Mouse (Mus musculus) neural tube, embryonic 15.5 days (tissue): ENCODE measurements around the gene Rangrf. TPM values are rescaled to one million over a fixed set of nuclear protein-coding genes. Genes with fewer than 3 reads are reported as not detected.
"Not testable (repeated sequence)": the region's sequence is repeated elsewhere in the genome, so short reads cannot be mapped to it uniquely, and the experiment has no call there.

Source experiments
- ATAC-seq: fragments of 200-750 bp; cut with Nextera tagmentation; 2 replicates; pipeline ENCODE4 v1.8.0; 2017; ENCODE audit warnings: mild to moderate bottlenecking, moderate TSS enrichment, moderate library complexity; ENCODE audit not compliant: low FRiP score
- H3K27ac ChIP-seq: fragments of 300-500 bp; sonication (generic); replicated peaks from 2 replicates; pipeline ENCODE4 v1.5.1; 2015; ENCODE audit warnings: mild to moderate bottlenecking, inconsistent platforms
- H3K27me3 ChIP-seq: fragments of 300-500 bp; sonication (generic); replicated peaks from 2 replicates; pipeline ENCODE4 v1.6.1; 2015; ENCODE audit warnings: inconsistent platforms
- H3K36me3 ChIP-seq: fragments of 300-500 bp; sonication (generic); 2 replicates; pipeline ENCODE4 v1.6.1; 2015; ENCODE audit warnings: inconsistent platforms
- H3K4me1 ChIP-seq: fragments of 300-500 bp; sonication (generic); 2 replicates; pipeline ENCODE4 v1.6.1; 2015; ENCODE audit warnings: inconsistent platforms
- H3K4me2 ChIP-seq: fragments of 300-500 bp; sonication (generic); 2 replicates; pipeline ENCODE4 v1.6.1; 2015; ENCODE audit warnings: inconsistent platforms, mild to moderate bottlenecking, moderate library complexity
- H3K4me3 ChIP-seq: fragments of 300-500 bp; sonication (generic); replicated peaks from 2 replicates; pipeline ENCODE4 v1.5.1; 2015; ENCODE audit warnings: mild to moderate bottlenecking, inconsistent platforms
- H3K9ac ChIP-seq: fragments of 300-500 bp; sonication (generic); replicated peaks from 2 replicates; pipeline ENCODE4 v1.6.1; 2015; ENCODE audit warnings: mild to moderate bottlenecking, inconsistent platforms
- H3K9me3 ChIP-seq: fragments of 300-500 bp; sonication (generic); replicated peaks from 2 replicates; pipeline ENCODE4 v1.6.1; 2016; ENCODE audit warnings: inconsistent platforms
- WGBS: fragments of 180-500 bp; shearing (Covaris S2); methylation state at CpG from one replicate; pipeline ENCODE4 v1.1.7; 2015; ENCODE audit warnings: mixed read lengths; 5-methylcytosine and 5-hydroxymethylcytosine counted together
- microRNA-seq: library from miRNA; unstranded; fragments of <30 nt; microRNA quantifications from one replicate; pipeline ENCODE4, GENCODE M21; 2017
- polyA plus RNA-seq: library from polyadenylated mRNA; unstranded; fragments of >200 nt; fragmentation: Nextera tagmentation; extraction: Ambion mirVana; gene quantifications from 2 replicates; pipeline ENCODE4 v1.2.1, GENCODE M21; 2015

The Rangrf gene
- polyA plus RNA-seq, 1 experiment from 2014 or later, result 33.9 TPM

DNA sequence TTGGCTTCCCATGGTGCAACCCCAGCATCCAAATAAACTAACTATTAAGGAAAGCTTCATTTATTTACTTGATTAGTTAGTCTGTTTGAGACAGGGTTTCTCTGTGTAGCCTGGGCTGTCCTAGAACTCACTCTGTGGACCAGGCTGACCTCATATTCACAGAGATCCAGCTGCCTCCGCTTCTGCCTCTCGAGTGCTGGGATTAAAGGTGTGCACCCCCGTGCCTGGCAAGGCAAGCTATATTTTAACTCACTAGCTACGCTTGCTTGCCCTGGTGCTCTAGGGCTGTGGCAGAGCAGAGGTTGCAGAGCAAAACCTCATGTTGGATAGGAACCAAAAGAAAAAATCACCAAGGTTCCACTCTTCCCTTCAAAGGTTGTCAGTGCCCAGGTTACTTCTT is 34.5 kb downstream of the Rangrf start:
- no peak for ATAC-seq
- WGBS, result 50% methylated on average over 4 of the region's 4 CpGs
- peaks cover 20% of the 10 kb centered on the region for H3K4me1 ChIP-seq
- peaks cover 8% of the 10 kb centered on the region; the same call in 1 of the 2 replicates for H3K36me3 ChIP-seq
- H3K27me3 ChIP-seq, result no peaks in the 10 kb centered on the region
- no peaks in the 10 kb centered on the region for H3K9me3 ChIP-seq
- peak overlapping the region; percentile 65 for H3K4me2 ChIP-seq
- H3K4me3 ChIP-seq, result peak overlapping the region; percentile 55
- peak overlapping the region; percentile 87 for H3K27ac ChIP-seq
- H3K9ac ChIP-seq, result peak overlapping the region; percentile 65

- H3K9me3 ChIP-seq, result no peaks in the 10 kb centered on the region
- H3K27ac ChIP-seq, result peak overlapping the region; percentile 87
- peak overlapping the region; percentile 55 for H3K4me3 ChIP-seq
- peak overlapping the region; percentile 65 for H3K4me2 ChIP-seq
- peaks cover 8% of the 10 kb centered on the region; the same call in 1 of the 2 replicates for H3K36me3 ChIP-seq
- no peaks in the 10 kb centered on the region for H3K27me3 ChIP-seq
- WGBS, result 1% methylated on average over 16 of the region's 16 CpGs
- ATAC-seq, result peak; percentile 98
- peak overlapping the region; percentile 65 for H3K9ac ChIP-seq
- H3K4me1 ChIP-seq, result peaks cover 17% of the 10 kb centered on the region
Observed at GRCm38 (mm10) chr11:68939451-68940304, 35.3 kb downstream of the Rangrf start.

DNA sequence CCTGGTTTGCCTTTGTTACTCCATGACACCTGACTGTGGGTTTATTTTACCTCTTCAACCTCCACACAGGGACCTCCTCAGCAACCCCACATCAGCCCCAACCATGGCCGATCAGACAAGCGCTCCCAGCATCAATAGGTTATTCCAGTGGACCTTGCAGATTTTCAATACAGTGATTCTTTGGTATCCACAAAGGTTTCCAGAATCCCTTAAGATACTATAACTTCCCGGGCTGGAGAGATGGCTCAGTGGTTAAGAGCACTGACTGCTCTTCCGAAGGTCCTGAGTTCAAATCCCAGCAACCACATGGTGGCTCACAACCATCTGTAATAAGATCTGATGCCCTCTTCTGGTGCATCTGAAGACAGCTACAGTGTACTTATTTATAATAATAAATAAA is 38.0 kb downstream of the Rangrf start:
- H3K36me3 ChIP-seq, H3K9ac ChIP-seq, H3K4me2 ChIP-seq, H3K27me3 ChIP-seq, H3K27ac ChIP-seq, ATAC-seq, H3K4me3 ChIP-seq, H3K9me3 ChIP-seq: not testable (repeated sequence)
- peaks cover 14% of the 10 kb centered on the region for H3K4me1 ChIP-seq
- 89% methylated on average over 4 of the region's 4 CpGs for WGBS

DNA sequence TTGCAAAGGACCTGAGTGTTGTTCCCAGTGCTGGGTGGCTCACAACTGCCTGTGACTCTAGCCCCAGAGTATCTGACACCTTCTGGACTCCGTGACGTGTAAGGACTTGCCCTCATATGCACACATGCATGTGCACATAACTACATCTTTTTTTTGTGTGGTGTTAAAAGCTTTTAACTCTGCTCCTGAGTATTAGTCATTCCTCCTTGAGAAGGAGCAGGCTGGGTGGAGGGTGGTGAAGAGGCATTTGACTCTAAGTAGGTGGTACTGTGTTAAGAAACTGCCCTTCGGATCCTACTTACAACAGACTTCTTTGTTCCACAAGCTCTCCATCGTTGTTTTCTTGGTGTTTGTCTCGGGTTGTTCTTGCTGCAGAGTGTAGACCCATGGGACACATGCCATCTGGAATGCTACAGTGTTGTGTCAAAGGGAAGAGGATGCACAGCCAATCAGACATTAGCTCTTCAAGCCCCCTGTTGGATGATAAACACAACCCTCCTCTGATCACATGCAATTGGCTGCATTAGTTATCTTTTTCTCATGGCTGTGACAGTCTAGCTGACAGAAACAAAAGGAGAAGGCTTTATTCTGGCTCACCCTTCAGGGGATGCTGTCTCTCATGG is 41.0 kb downstream of the Rangrf start:
- Histone ChIP-seq H3K27ac (peak overlapping the region; percentile 13; the same call in 1 of the 2 replicates), H3K4me1 (no peaks in the 10 kb centered on the region), H3K9ac (no peak overlapping the region), H3K27me3 (no peaks in the 10 kb centered on the region), H3K4me3 (no peak overlapping the region), H3K9me3 (no peaks in the 10 kb centered on the region), H3K4me2 (no peak overlapping the region), H3K36me3 (no peaks in the 10 kb centered on the region)
- ATAC-seq, result no peak
- 65% methylated on average over 5 of the region's 5 CpGs for WGBS

GRCm38 (mm10) chr11:68929947-68930346 is 45.0 kb downstream of the Rangrf start:
- no peak overlapping the region for H3K9ac ChIP-seq
- H3K27ac ChIP-seq, result no peak overlapping the region
- no peaks in the 10 kb centered on the region for H3K4me1 ChIP-seq
- ATAC-seq, result no peak
- H3K4me2 ChIP-seq, result no peak overlapping the region
- H3K27me3 ChIP-seq, result no peaks in the 10 kb centered on the region
- H3K9me3 ChIP-seq, result no peaks in the 10 kb centered on the region
- no peak overlapping the region for H3K4me3 ChIP-seq
- WGBS, result 88% methylated on average over 6 of the region's 6 CpGs
- no peaks in the 10 kb centered on the region for H3K36me3 ChIP-seq

DNA sequence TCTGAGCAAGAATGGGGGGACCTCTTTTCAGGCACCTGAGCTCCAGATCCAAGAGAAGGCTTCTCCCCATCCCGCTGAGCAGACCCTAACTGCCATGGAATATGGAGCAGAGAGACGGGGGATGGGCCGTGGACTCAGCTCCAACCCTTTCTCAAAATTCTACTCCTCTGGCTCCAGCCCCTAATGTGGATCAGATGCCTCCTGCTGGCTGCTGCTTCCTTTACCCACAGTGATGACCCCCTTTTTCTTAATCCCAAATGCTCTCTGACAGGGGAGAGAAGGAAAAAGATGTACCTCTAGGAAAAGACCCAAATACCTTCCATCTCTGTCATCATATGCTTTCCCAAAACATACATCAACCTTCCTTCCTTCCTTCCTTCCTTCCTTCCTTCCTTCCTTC is 48.0 kb downstream of the Rangrf start, which contains the start of gene Odf4:
Gene Odf4, minus strand, starts transcription at position 101 of the 400 bp plus-strand sequence.
- Histone ChIP-seq H3K9me3 (no peaks in the 10 kb centered on the region), H3K4me3 (no peak within 1 kb of the TSS), H3K36me3 (no peaks in the 10 kb centered on the region), H3K27me3 (no peaks in the 10 kb centered on the region), H3K9ac (no peak within 1 kb of the TSS), H3K4me2 (no peak within 1 kb of the TSS), H3K4me1 (no peaks in the 10 kb centered on the region), H3K27ac (no peak within 1 kb of the TSS)
- 86% methylated on average over 3 of the region's 3 CpGs for WGBS
- ATAC-seq, result no peak

GRCm38 (mm10) chr11:68924749-68925148 is 50.2 kb downstream of the Rangrf start:
- Histone ChIP-seq H3K27ac (no peak overlapping the region), H3K4me1 (no peaks in the 10 kb centered on the region), H3K4me3 (no peak overlapping the region), H3K9ac (no peak overlapping the region), H3K4me2 (no peak overlapping the region), H3K27me3 (no peaks in the 10 kb centered on the region), H3K9me3 (no peaks in the 10 kb centered on the region), H3K36me3 (no peaks in the 10 kb centered on the region)
- WGBS, result 92% methylated on average over 2 of the region's 2 CpGs
- no peak for ATAC-seq

- no peak overlapping the region for H3K4me2 ChIP-seq
- H3K4me1 ChIP-seq, result no peaks in the 10 kb centered on the region
- WGBS, result 59% methylated on average over 3 of the region's 3 CpGs
- no peaks in the 10 kb centered on the region for H3K27me3 ChIP-seq
- no peak overlapping the region for H3K27ac ChIP-seq
- H3K9ac ChIP-seq, result no peak overlapping the region
- ATAC-seq, result no peak
- H3K4me3 ChIP-seq, result no peak overlapping the region
- H3K9me3 ChIP-seq, result no peaks in the 10 kb centered on the region
- H3K36me3 ChIP-seq, result no peaks in the 10 kb centered on the region
Observed at GRCm38 (mm10) chr11:68923191-68923590, 51.8 kb downstream of the Rangrf start.

Small RNAs within 50 kb of the gene (microRNA-seq; reads per million reads assigned to microRNA genes)
- 4.7 reads per million, percentile 18 among the genes with 10 or more reads in this experiment for gene Mir3062

Other genes with a start within 250 kb of the Rangrf start
- gene Ndel1, start 103.3 kb downstream of the Rangrf start, polyA plus RNA-seq, result 111 and 115 TPM in 2 replicates
- gene Rnf222, start 86.6 kb downstream of the Rangrf start, polyA plus RNA-seq, result not detected in 2 replicates
- 597 and 626 TPM in 2 replicates for gene Rpl26, start 73.6 kb downstream of the Rangrf start, polyA plus RNA-seq
- 0.64 and 1.3 TPM in 2 replicates for gene Odf4, start 48.1 kb downstream of the Rangrf start, polyA plus RNA-seq
- 23.2 and 27.3 TPM in 2 replicates for gene Arhgef15, start 17.7 kb downstream of the Rangrf start, polyA plus RNA-seq
- 1.9 and 2.1 TPM in 2 replicates for gene Slc25a35, start 7.1 kb downstream of the Rangrf start, polyA plus RNA-seq
- 15.5 and 20.2 TPM in 2 replicates for gene Pfas, start 33.3 kb upstream of the Rangrf start, polyA plus RNA-seq
- 53.4 and 55.0 TPM in 2 replicates for gene Ctc1, start 40.7 kb upstream of the Rangrf start, polyA plus RNA-seq
- 15.6 and 47.4 TPM in 2 replicates for gene Aurkb, start 70.5 kb upstream of the Rangrf start, polyA plus RNA-seq
- 20.6 and 24.0 TPM in 2 replicates for gene Borcs6, start 84.5 kb upstream of the Rangrf start, polyA plus RNA-seq
- 33.3 and 39.2 TPM in 2 replicates for gene Tmem107, start 95.6 kb upstream of the Rangrf start, polyA plus RNA-seq
- 347 and 355 TPM in 2 replicates for gene Vamp2, start 113.3 kb upstream of the Rangrf start, polyA plus RNA-seq
- gene Per1, start 120.0 kb upstream of the Rangrf start, polyA plus RNA-seq, result 10.0 and 11.9 TPM in 2 replicates
- gene Hes7, start 145.2 kb upstream of the Rangrf start, polyA plus RNA-seq, result 0.68 and 1.0 TPM in 2 replicates
- gene 9130213A22Rik, start 147.4 kb upstream of the Rangrf start, polyA plus RNA-seq, result 0.63 TPM in 2 replicates
- 4.3 and 6.1 TPM in 2 replicates for gene Aloxe3, start 150.7 kb upstream of the Rangrf start, polyA plus RNA-seq
- gene Alox12b, start 181.8 kb upstream of the Rangrf start, polyA plus RNA-seq, result 0.95 and 1.0 TPM in 2 replicates
- gene Alox8, start 222.7 kb upstream of the Rangrf start, polyA plus RNA-seq, result 0.36 TPM in 2 replicates